Mouse (Mus musculus) bone marrow, adult 2 months (tissue): ENCODE measurements around the gene Nhej1.

Experiments used
- CTCF ChIP-seq: fragments of 200-500 bp; IDR thresholded peaks from 2 replicates; pipeline ENCODE4 v1.5.1; 2011; ENCODE audit warnings: low read length, control low read depth; ENCODE audit not compliant: control insufficient read depth, insufficient read depth
- POLR2A ChIP-seq: fragments of 200-500 bp; IDR thresholded peaks from 2 replicates; pipeline ENCODE4 v1.6.1; 2011; ENCODE audit warnings: low read depth, mild to moderate bottlenecking, control low read depth, low read length, borderline replicate concordance; ENCODE audit not compliant: control insufficient read depth

GRCm38 (mm10) chr1:74999173-74999572 is 125.8 kb downstream of the Nhej1 start:
- TF ChIP-seq CTCF (no peak), POLR2A (no peak)
